Mouse (Mus musculus): Measurements from ENCODE around the gene Tcte2. TPM values are rescaled to one million over a fixed set of nuclear protein-coding genes. Genes with fewer than 3 reads are reported as not detected.

Tcte2 gene
- polyA plus RNA-seq, 1 experiment from 2014 or later, result 3.9 TPM

DNA sequence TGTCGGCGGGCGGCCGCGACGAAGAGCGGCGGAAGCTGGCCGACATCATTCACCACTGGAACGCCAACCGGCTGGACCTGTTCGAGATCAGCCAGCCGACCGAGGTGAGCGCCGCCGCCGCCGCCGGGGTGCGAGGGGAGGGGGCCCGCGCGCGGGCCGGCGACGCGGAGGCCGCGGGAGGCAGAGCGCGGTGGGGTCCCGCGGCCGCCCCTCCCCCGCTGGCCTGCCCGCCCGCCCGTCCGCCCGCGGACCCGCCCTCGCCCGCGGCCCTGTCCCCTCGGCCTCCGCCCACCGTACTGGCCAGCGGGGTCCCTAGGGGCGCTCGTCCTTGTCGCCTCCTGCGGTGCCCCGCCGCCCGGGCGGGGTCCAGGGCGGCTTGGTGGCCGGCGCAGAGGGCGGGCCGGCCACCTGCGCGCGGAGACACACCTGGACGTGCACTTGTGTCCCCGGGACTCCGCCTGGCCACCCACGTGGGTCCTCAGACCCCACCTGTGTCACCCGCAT is 898 bp downstream of the Tcte2 start:
- Histone ChIP-seq H3K9me3 (ENCODE audit: low read length) (no peaks in the 10 kb centered on the region), H3K27me3 (replicated peaks; ENCODE audit: insufficient read depth, low read length) (no peaks in the 10 kb centered on the region), H3K4me1 (ENCODE audit: insufficient read depth, low read depth, low read length) (no peaks in the 10 kb centered on the region; the same call in 1 of the 2 replicates), H3K36me3 (ENCODE audit: insufficient read depth, low read length) (no peaks in the 10 kb centered on the region), H3K27ac (ENCODE audit: low read length) (peak overlapping the region; percentile 97), H3K4me2 (replicated peaks; ENCODE audit: low read depth, low read length) (peak overlapping the region; percentile 99), H3K4me3 (ENCODE audit: low read depth, low read length) (peak overlapping the region; percentile 85), H3K9ac (replicated peaks; ENCODE audit: low read depth) (peak overlapping the region; percentile 76)
- DNase-seq (ENCODE audit: low spot score) (peak; percentile 54), ATAC-seq (peak; percentile 37)
- TF ChIP-seq CTCF (IDR thresholded peaks at IDR 0.05) (no peak; the same call in 1 of the 2 replicates), EP300 (IDR thresholded peaks at IDR 0.05) (no peak)
- WGBS, result 0% methylated on average over 16 of the region's 72 CpGs

DNA sequence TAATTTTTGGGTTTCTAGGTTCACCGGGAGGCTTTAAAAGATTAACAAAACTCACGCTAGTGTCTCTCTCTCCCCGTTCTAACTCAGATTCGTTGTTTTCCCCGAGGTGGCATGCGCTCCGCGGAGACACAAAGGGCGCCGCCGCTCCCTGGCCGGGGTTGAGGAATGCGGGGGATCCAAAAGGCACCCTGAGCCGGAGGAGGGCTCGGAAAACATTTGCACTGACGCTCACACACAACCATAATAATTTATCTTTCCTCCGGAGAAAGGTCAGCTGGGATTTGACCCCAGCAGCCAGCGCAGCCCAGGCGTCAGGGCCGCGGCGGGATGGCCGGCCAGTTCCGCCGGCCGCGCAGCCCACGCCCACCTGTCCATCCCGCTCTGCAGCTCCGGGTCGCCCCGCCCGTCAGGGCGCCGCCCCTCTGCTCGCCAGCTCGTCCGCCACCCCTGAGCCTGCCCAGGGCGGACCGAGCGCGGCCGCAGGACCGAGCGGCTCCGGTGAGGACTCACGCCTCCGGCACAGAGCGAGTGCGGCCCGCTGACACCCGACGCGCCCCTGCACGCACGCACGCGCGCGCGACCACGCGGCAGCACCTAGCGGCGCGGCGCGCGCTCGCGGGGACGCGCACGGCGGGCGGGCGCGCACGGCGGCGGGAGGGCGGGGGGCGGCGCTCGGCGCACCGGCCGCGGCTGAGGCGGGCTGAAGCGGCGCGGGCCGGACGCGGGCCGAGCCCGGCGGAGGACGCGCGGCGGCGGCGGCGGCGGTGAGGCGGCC is 1.6 kb downstream of the Tcte2 start, which contains the start of gene Afdn:
Gene Afdn (plus strand): TSS at position 687 of the 775 bp plus-strand sequence.
- no peaks in the 10 kb centered on the region; the same call in 1 of the 2 replicates for H3K4me1 ChIP-seq (ENCODE audit: insufficient read depth, low read depth, low read length)
- under 1% methylated on average over 61 of the region's 108 CpGs for WGBS
- H3K4me2 ChIP-seq (replicated peaks; ENCODE audit: low read depth, low read length), result peak within 1 kb of the TSS; percentile 99
- TF ChIP-seq CTCF (IDR thresholded peaks at IDR 0.05), result no peak
- no peak for TF ChIP-seq EP300 (IDR thresholded peaks at IDR 0.05)
- DNase-seq (ENCODE audit: low spot score), result peak; percentile 90
- peak; percentile 94 for ATAC-seq
- H3K9me3 ChIP-seq (ENCODE audit: low read length), result no peaks in the 10 kb centered on the region
- H3K4me3 ChIP-seq (ENCODE audit: low read depth, low read length), result peak within 1 kb of the TSS; percentile 85
- H3K9ac ChIP-seq (replicated peaks; ENCODE audit: low read depth), result peak within 1 kb of the TSS; percentile 76
- no peaks in the 10 kb centered on the region for H3K36me3 ChIP-seq (ENCODE audit: insufficient read depth, low read length)
- no peaks in the 10 kb centered on the region for H3K27me3 ChIP-seq (replicated peaks; ENCODE audit: insufficient read depth, low read length)
- H3K27ac ChIP-seq (ENCODE audit: low read length), result peak within 1 kb of the TSS; percentile 97

DNA sequence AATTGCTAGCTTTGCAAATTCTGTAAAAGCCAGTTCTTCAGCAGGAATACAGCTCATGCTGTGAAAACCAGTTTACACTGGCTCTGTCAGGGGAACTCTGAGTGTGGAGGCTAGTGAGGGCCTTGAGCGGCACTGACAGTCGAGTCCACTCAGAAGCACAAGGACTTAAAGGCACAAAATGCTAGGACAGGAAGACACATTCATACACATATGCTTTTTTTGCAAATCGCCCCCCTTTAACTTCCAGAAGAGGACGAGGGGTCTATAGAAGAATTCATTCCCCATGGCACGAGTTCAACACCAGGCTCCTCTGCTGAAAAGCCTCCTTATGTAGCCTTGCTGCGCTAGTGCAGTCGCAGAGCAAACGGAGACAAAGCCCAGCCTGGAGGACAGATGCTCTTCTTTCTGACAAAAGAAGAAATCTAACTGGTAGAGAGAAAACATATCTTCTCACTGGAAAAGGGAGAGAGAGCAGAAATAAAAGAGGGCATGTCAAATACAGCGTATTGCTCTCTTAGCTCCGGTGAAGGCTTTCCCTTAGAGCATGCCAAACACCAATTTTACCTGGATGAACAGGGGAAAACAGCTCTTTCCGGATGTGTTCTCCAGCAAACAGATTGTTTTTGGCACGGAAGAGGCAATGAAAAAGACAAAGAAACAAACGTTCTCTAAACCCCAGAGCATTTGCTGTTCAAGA is 2.3 kb downstream of the Tcte2 start:
- H3K9me3 ChIP-seq (ENCODE audit: low read length), result no peaks in the 10 kb centered on the region
- peak overlapping the region; percentile 99 for H3K4me2 ChIP-seq (replicated peaks; ENCODE audit: low read depth, low read length)
- H3K4me3 ChIP-seq (ENCODE audit: low read depth, low read length), result peak overlapping the region; percentile 85
- 7% methylated on average over 13 of the region's 13 CpGs for WGBS
- no peaks in the 10 kb centered on the region for H3K36me3 ChIP-seq (ENCODE audit: insufficient read depth, low read length)
- peak overlapping the region; percentile 97 for H3K27ac ChIP-seq (ENCODE audit: low read length)
- H3K4me1 ChIP-seq (ENCODE audit: insufficient read depth, low read depth, low read length), result no peaks in the 10 kb centered on the region; the same call in 1 of the 2 replicates
- peak; percentile 39 for DNase-seq (ENCODE audit: low spot score)
- H3K27me3 ChIP-seq (replicated peaks; ENCODE audit: insufficient read depth, low read length), result no peaks in the 10 kb centered on the region
- peak overlapping the region; percentile 76 for H3K9ac ChIP-seq (replicated peaks; ENCODE audit: low read depth)
- no peak for TF ChIP-seq EP300 (IDR thresholded peaks at IDR 0.05)
- no peak for TF ChIP-seq CTCF (IDR thresholded peaks at IDR 0.05)
- no peak for ATAC-seq

DNA sequence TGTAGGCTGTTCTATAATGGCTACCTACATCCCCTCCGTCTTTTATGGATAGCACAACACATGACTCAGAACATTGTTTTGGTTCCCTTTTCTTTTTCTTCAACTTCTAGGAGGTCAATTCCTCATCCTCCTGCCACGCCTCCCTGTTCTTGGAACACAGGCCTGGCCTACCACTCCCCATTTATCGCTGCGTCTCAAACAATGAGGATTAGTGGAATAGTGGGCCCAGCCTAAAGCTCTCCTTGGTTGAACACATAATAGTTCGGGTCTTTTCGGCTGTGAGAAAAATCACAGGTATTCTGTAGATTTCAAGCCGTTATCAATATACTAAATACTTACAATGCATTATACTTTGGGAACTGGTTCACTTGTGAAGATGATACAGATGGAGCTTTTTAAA is 3.0 kb downstream of the Tcte2 start:
- ATAC-seq, result no peak
- Histone ChIP-seq H3K4me2 (replicated peaks; ENCODE audit: low read depth, low read length) (peak overlapping the region; percentile 99), H3K27ac (ENCODE audit: low read length) (no peak overlapping the region), H3K9ac (replicated peaks; ENCODE audit: low read depth) (no peak overlapping the region), H3K4me1 (ENCODE audit: insufficient read depth, low read depth, low read length) (no peaks in the 10 kb centered on the region; the same call in 1 of the 2 replicates), H3K4me3 (ENCODE audit: low read depth, low read length) (0 out of 2 replicates have a peak overlapping the region, but pooled peaks have one; percentile 85), H3K27me3 (replicated peaks; ENCODE audit: insufficient read depth, low read length) (no peaks in the 10 kb centered on the region), H3K36me3 (ENCODE audit: insufficient read depth, low read length) (no peaks in the 10 kb centered on the region), H3K9me3 (ENCODE audit: low read length) (no peaks in the 10 kb centered on the region)
- TF ChIP-seq EP300 (IDR thresholded peaks at IDR 0.05), result no peak
- TF ChIP-seq CTCF (IDR thresholded peaks at IDR 0.05), result no peak
- no peak for DNase-seq (ENCODE audit: low spot score)
- 77% methylated on average over 7 of the region's 7 CpGs for WGBS

DNA sequence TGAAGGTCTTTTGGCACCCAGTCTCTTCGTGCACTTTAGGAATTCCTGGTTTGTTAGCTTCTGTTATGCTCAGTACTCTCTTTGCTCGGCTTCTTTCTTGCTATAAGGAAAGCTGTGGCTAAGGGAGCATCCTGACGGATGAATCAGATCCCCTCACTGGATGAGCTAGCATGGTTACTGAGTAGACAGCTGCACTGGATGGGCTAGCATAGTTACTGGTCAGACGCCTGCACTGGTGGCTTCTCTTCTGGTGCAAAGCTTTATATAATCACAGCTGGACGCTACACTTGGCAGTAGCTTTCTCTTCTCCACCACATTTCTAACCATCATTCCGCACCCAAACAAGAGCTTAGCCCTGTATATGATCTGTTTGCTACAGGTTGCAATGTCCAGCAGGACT is 6.7 kb downstream of the Tcte2 start:
- Histone ChIP-seq H3K9me3 (ENCODE audit: low read length) (no peaks in the 10 kb centered on the region), H3K27ac (ENCODE audit: low read length) (no peak overlapping the region), H3K36me3 (ENCODE audit: insufficient read depth, low read length) (no peaks in the 10 kb centered on the region), H3K9ac (replicated peaks; ENCODE audit: low read depth) (no peak overlapping the region), H3K4me1 (ENCODE audit: insufficient read depth, low read depth, low read length) (no peaks in the 10 kb centered on the region; the same call in 1 of the 2 replicates), H3K4me2 (replicated peaks; ENCODE audit: low read depth, low read length) (no peak overlapping the region), H3K27me3 (replicated peaks; ENCODE audit: insufficient read depth, low read length) (no peaks in the 10 kb centered on the region), H3K4me3 (ENCODE audit: low read depth, low read length) (no peak overlapping the region)
- TF ChIP-seq CTCF (IDR thresholded peaks at IDR 0.05), result no peak
- no peak for TF ChIP-seq EP300 (IDR thresholded peaks at IDR 0.05)
- WGBS, result 60% methylated on average over 6 of the region's 6 CpGs
- ATAC-seq (no peak), DNase-seq (ENCODE audit: low spot score) (no peak)

DNA sequence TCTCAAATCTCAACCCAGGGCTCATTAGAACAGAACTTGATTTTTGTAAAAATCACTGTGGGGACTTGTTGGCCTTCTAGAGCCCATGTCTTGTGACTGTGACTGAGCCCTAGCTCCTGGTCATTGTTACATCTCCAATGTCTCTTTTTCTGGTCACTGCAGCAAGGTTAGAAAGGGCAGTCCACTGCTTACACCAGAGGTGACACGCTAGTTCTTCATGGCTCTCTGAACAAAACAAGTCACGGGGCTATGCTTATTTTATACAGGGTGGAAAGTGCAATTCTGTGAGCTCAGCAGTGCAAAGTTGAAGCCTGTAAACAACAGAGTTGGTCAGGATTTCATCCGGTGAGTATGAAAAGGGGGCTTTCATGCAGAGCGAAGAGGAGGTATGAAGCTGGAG is 7.7 kb downstream of the Tcte2 start:
- no peak overlapping the region for H3K4me2 ChIP-seq (replicated peaks; ENCODE audit: low read depth, low read length)
- 80% methylated on average over 4 of the region's 4 CpGs for WGBS
- no peak for TF ChIP-seq EP300 (IDR thresholded peaks at IDR 0.05)
- TF ChIP-seq CTCF (IDR thresholded peaks at IDR 0.05), result no peak
- ATAC-seq (no peak), DNase-seq (ENCODE audit: low spot score) (no peak)
- no peaks in the 10 kb centered on the region for H3K9me3 ChIP-seq (ENCODE audit: low read length)
- H3K27ac ChIP-seq (ENCODE audit: low read length), result no peak overlapping the region
- no peak overlapping the region for H3K9ac ChIP-seq (replicated peaks; ENCODE audit: low read depth)
- no peaks in the 10 kb centered on the region for H3K36me3 ChIP-seq (ENCODE audit: insufficient read depth, low read length)
- H3K27me3 ChIP-seq (replicated peaks; ENCODE audit: insufficient read depth, low read length), result no peaks in the 10 kb centered on the region
- H3K4me3 ChIP-seq (ENCODE audit: low read depth, low read length), result no peak overlapping the region
- no peaks in the 10 kb centered on the region; the same call in 1 of the 2 replicates for H3K4me1 ChIP-seq (ENCODE audit: insufficient read depth, low read depth, low read length)
